Comparison of ENCODE assay signal across 10 mouse cellular contexts in genomic region chr10:93298208-93298607, GRCm38 (mm10). TPM values are rescaled to one million over a fixed set of nuclear protein-coding genes. Genes with fewer than 3 reads are reported as not detected.
A peak's percentile ranks its signal among the peaks of the same experiment; 100 is the strongest.
DNase-seq lines count a peak whose midpoint lies in the region; ATAC-seq lines count a peak whose summit lies in the region.
"Had no signal": no experiment of that assay in that cellular context is flagged by ENCODE, and none has a peak within 500 bp of the region (broad histone marks: within the 10 kb centered on the region; RNA-seq: fewer than 3 reads in every experiment).

No protein-coding gene starts in this region.

- H3K4me1 ChIP-seq in intestine, embryonic 14.5 days (replicated peaks; ENCODE audit: control insufficient read depth, insufficient read depth, low read length) = peaks cover 26% of the 10 kb centered on the region
- peaks cover 7% of the 10 kb centered on the region; the same call in 1 of the 2 replicates for H3K4me1 ChIP-seq in intestine, embryonic 15.5 days (replicated peaks)
- peaks cover 52% of the 10 kb centered on the region for H3K4me1 ChIP-seq in megakaryocyte, embryonic 14.5 days
- H3K4me1 ChIP-seq in embryonic facial prominence, embryonic 14.5 days (ENCODE audit: control insufficient read depth, insufficient read depth, low read length) = peaks cover 25% of the 10 kb centered on the region
- peaks cover 4% of the 10 kb centered on the region; the same call in 1 of the 2 replicates for H3K4me1 ChIP-seq in stomach, embryonic 16.5 days (ENCODE audit: control insufficient read depth, insufficient read depth, low read length)
- peaks cover 25% of the 10 kb centered on the region for H3K4me1 ChIP-seq in forebrain, embryonic 10.5 days

- 0 out of 2 replicates have a peak, but pooled peaks cover under 1% of the 10 kb centered on the region for H3K36me3 ChIP-seq in intestine, embryonic 14.5 days (ENCODE audit: control insufficient read depth, insufficient read depth, low read length)
- H3K36me3 ChIP-seq in intestine, embryonic 15.5 days = no peaks in the 10 kb centered on the region
- H3K36me3 ChIP-seq in megakaryocyte, embryonic 14.5 days (replicated peaks; ENCODE audit: low read length) = peaks cover 4% of the 10 kb centered on the region
- H3K36me3 ChIP-seq in embryonic facial prominence, embryonic 14.5 days (ENCODE audit: control insufficient read depth, insufficient read depth, low read length) = 0 out of 2 replicates have a peak, but pooled peaks cover 6% of the 10 kb centered on the region
- H3K36me3 ChIP-seq in stomach, embryonic 16.5 days (ENCODE audit: control insufficient read depth, insufficient read depth, low read length) = no peaks in the 10 kb centered on the region
- no peaks in the 10 kb centered on the region for H3K36me3 ChIP-seq in forebrain, embryonic 10.5 days (replicated peaks)
- H3K36me3 ChIP-seq: forebrain, embryonic 12.5 days had no signal

- H3K9ac ChIP-seq in intestine, embryonic 14.5 days (ENCODE audit: low read length) = no peak overlapping the region
- H3K9ac ChIP-seq in intestine, embryonic 15.5 days = no peak overlapping the region
- H3K9ac ChIP-seq in embryonic facial prominence, embryonic 14.5 days (ENCODE audit: low read depth, low read length) = no peak overlapping the region
- 0 out of 2 replicates have a peak overlapping the region, but pooled peaks have one; percentile 17 for H3K9ac ChIP-seq in stomach, embryonic 16.5 days (ENCODE audit: low read length)
- H3K9ac ChIP-seq: forebrain, embryonic 12.5 days had no signal

- no peak for ATAC-seq in intestine, embryonic 14.5 days (replicated peaks; ENCODE audit: low FRiP score, low TSS enrichment, low read depth)
- no peak for ATAC-seq in intestine, embryonic 15.5 days
- ATAC-seq in megakaryocyte, adult 5-6 weeks (ENCODE audit: poor library complexity, severe bottlenecking) = no peak
- peak; percentile 35; the same call in 1 of the 2 replicates for ATAC-seq in embryonic facial prominence, embryonic 14.5 days (ENCODE audit: low read depth)
- peak; percentile 29; the same call in 1 of the 2 replicates for ATAC-seq in stomach, embryonic 16.5 days (ENCODE audit: insufficient read depth, low FRiP score)

- DNase-seq in intestine, embryonic 14.5 days (ENCODE audit: low spot score) = no peak
- no peak for DNase-seq in embryonic facial prominence, embryonic 14.5 days (ENCODE audit: low spot score)
- DNase-seq in forebrain, embryonic 10.5 days (ENCODE audit: extremely low spot score, low spot score) = no peak
- DNase-seq: cerebellum, postnatal 36 days had no signal

- 39% methylated on average over 7 of the region's 7 CpGs for WGBS in intestine, embryonic 14.5 days
- 54% methylated on average over 7 of the region's 7 CpGs for WGBS in intestine, embryonic 15.5 days
- WGBS in embryonic facial prominence, embryonic 14.5 days = 35% methylated on average over 7 of the region's 7 CpGs
- 58% methylated on average over 7 of the region's 7 CpGs for WGBS in stomach, embryonic 16.5 days
- WGBS in forebrain, embryonic 10.5 days = 67% methylated on average over 7 of the region's 7 CpGs

- no peak overlapping the region for H3K4me2 ChIP-seq in intestine, embryonic 14.5 days (ENCODE audit: low read length)
- no peak overlapping the region for H3K4me2 ChIP-seq in intestine, embryonic 15.5 days (replicated peaks)
- no peak overlapping the region for H3K4me2 ChIP-seq in embryonic facial prominence, embryonic 14.5 days (ENCODE audit: low read depth, low read length)
- no peak overlapping the region for H3K4me2 ChIP-seq in stomach, embryonic 16.5 days (ENCODE audit: low read depth, low read length)
- H3K4me2 ChIP-seq: forebrain, embryonic 12.5 days; midbrain, embryonic 11.5 days had no signal

- no peaks in the 10 kb centered on the region for H3K27me3 ChIP-seq in intestine, embryonic 14.5 days (replicated peaks; ENCODE audit: control insufficient read depth, insufficient read depth, low read length)
- no peaks in the 10 kb centered on the region for H3K27me3 ChIP-seq in intestine, embryonic 15.5 days (replicated peaks)
- H3K27me3 ChIP-seq in megakaryocyte, embryonic 14.5 days (replicated peaks) = no peaks in the 10 kb centered on the region
- no peaks in the 10 kb centered on the region for H3K27me3 ChIP-seq in embryonic facial prominence, embryonic 14.5 days (replicated peaks; ENCODE audit: control insufficient read depth, insufficient read depth, low read length)
- H3K27me3 ChIP-seq in stomach, embryonic 16.5 days (ENCODE audit: control insufficient read depth, insufficient read depth, low read length) = no peaks in the 10 kb centered on the region
- H3K27me3 ChIP-seq in forebrain, embryonic 10.5 days (ENCODE audit: poor library complexity, severe bottlenecking) = no peaks in the 10 kb centered on the region
- H3K27me3 ChIP-seq: forebrain, embryonic 12.5 days had no signal

- no peaks in the 10 kb centered on the region for H3K9me3 ChIP-seq in intestine, embryonic 14.5 days (ENCODE audit: control insufficient read depth, low read length)
- no peaks in the 10 kb centered on the region for H3K9me3 ChIP-seq in intestine, embryonic 15.5 days
- H3K9me3 ChIP-seq in megakaryocyte, embryonic 14.5 days = no peaks in the 10 kb centered on the region
- no peaks in the 10 kb centered on the region for H3K9me3 ChIP-seq in embryonic facial prominence, embryonic 14.5 days (ENCODE audit: control insufficient read depth, low read length)
- no peaks in the 10 kb centered on the region for H3K9me3 ChIP-seq in stomach, embryonic 16.5 days (replicated peaks; ENCODE audit: control insufficient read depth, low read length)
- no peaks in the 10 kb centered on the region for H3K9me3 ChIP-seq in forebrain, embryonic 10.5 days
- H3K9me3 ChIP-seq: forebrain, embryonic 12.5 days had no signal

- peak overlapping the region; percentile 9; the same call in 1 of the 2 replicates for H3K27ac ChIP-seq in intestine, embryonic 14.5 days (ENCODE audit: low read depth)
- no peak overlapping the region for H3K27ac ChIP-seq in intestine, embryonic 15.5 days
- H3K27ac ChIP-seq in embryonic facial prominence, embryonic 14.5 days (replicated peaks; ENCODE audit: low read depth, low read length) = 0 out of 2 replicates have a peak overlapping the region, but pooled peaks have one; percentile 18
- H3K27ac ChIP-seq in stomach, embryonic 16.5 days (ENCODE audit: low read length) = no peak overlapping the region; the same call in 1 of the 2 replicates
- H3K27ac ChIP-seq in forebrain, embryonic 10.5 days = no peak overlapping the region
- H3K27ac ChIP-seq: forebrain, embryonic 12.5 days had no signal

- no peak overlapping the region for H3K4me3 ChIP-seq in intestine, embryonic 14.5 days (ENCODE audit: low read depth, low read length)
- H3K4me3 ChIP-seq in intestine, embryonic 15.5 days (replicated peaks) = no peak overlapping the region
- H3K4me3 ChIP-seq in megakaryocyte, embryonic 14.5 days (replicated peaks) = peak overlapping the region; percentile 33
- no peak overlapping the region for H3K4me3 ChIP-seq in embryonic facial prominence, embryonic 14.5 days (ENCODE audit: low read depth, low read length)
- H3K4me3 ChIP-seq in stomach, embryonic 16.5 days (replicated peaks; ENCODE audit: low read length) = no peak overlapping the region
- no peak overlapping the region for H3K4me3 ChIP-seq in forebrain, embryonic 10.5 days
- H3K4me3 ChIP-seq: forebrain, embryonic 12.5 days had no signal

RNA-seq across cellular contexts. Expression of gene Elk3, which starts 12.7 kb away (rescaled TPM):
- polyA plus RNA-seq in intestine, embryonic 14.5 days (2014; fragmentation: Nextera tagmentation; extraction: Ambion mirVana) = 26.5 and 30.3 TPM in 2 replicates
- 21.9 and 22.3 TPM in 2 replicates for polyA plus RNA-seq in intestine, embryonic 15.5 days (2015; fragmentation: Nextera tagmentation; extraction: Ambion mirVana)
- 6.0 and 12.6 TPM in 2 replicates for polyA plus RNA-seq in megakaryocyte, embryonic 14.5 days (2012; ENCODE audit: insufficient read depth, low replicate concordance)
- total RNA-seq in megakaryocyte, adult 5-6 weeks (2015) = 27.1 and 29.4 TPM in 2 replicates
- 19.8 and 22.6 TPM in 2 replicates for total RNA-seq in megakaryocyte, adult 5-6 weeks (2017)
- 34.4 and 39.4 TPM in 2 replicates for polyA plus RNA-seq in embryonic facial prominence, embryonic 14.5 days (2014; fragmentation: Nextera tagmentation; extraction: Ambion mirVana)
- 19.1 and 23.6 TPM in 2 replicates for polyA plus RNA-seq in stomach, embryonic 16.5 days (2015; fragmentation: Nextera tagmentation; extraction: Ambion mirVana)
- polyA plus RNA-seq in forebrain, embryonic 10.5 days (2016; fragmentation: Nextera tagmentation; extraction: Ambion mirVana) = 13.1 and 14.5 TPM in 2 replicates

Comparison
In these comparisons a context has a peak if more than half of its experiments do, and no peak if none do; other contexts are left out.
1. H3K27ac ChIP-seq: peak in intestine, embryonic 14.5 days (single experiment) and embryonic facial prominence, embryonic 14.5 days (single experiment); none in intestine, embryonic 15.5 days (single experiment), stomach, embryonic 16.5 days (single experiment) and forebrain, embryonic 10.5 days (single experiment).
2. ATAC-seq: peak in embryonic facial prominence, embryonic 14.5 days (single experiment) and stomach, embryonic 16.5 days (single experiment); none in intestine, embryonic 14.5 days (single experiment), intestine, embryonic 15.5 days (single experiment) and megakaryocyte, adult 5-6 weeks (single experiment).